Mouse (Mus musculus) left cerebral cortex, postnatal 4 days (tissue): ENCODE measurements around the gene 9130023H24Rik. TPM values are rescaled to one million over a fixed set of nuclear protein-coding genes. Genes with fewer than 3 reads are reported as not detected.

Experiments
- DNase-seq: peaks from one replicate; pipeline ENCODE4 v3.0.0-alpha.2; 2022
- intact Hi-C: fragments of 180-260 bp; cut with DNase I; formaldehyde crosslinking; loops from one replicate; pipeline ENCODE4 v1.15.1; 2025
- total RNA-seq, 2 experiments: library from RNA; stranded (reverse); gene quantifications; 2 replicates each; pipeline ENCODE4 v1.2.3; 2021

The 9130023H24Rik gene
- total RNA-seq: 1 to 10 TPM; 5.0 to 5.2 TPM

DNA sequence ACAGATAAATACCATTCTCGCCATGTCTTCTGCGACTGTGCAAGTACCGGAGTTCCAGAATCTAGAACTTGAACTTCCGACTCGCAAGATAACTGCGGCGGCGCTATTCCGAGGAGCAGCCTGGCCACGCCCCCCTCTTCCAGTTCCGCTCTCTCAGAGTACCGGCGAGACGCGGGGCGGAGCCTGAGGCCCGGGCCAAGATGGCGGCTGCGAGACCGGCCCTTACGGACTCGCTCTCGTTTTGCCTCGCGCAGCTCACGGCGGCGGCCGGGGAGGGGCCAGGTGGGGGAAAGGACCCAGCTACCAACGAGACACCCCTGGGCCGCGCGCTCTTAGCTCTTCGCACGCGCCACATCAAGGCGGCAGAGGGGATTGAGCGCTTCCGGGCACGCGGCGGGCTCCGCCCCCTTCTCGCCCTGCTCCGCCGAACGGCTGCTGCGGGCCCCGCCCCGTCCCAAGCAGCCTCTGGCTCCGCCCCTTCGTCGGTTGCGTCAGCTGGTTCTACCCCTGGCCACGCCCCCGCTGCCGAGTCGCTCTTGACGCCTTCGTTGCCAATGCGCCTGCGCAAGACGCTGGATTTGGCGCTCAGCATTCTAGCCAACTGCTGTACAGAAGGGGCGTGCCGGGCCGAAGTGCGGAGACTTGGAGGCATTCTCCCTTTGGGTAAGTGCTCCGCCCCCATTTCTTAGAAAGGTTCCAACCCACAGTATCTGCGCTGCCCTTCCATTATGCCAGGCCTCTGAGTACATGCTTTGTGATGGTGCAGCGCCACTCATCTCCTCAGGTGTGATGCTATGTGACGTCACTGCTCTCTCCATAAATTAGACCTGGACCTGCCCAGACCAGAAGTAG lies at the start of gene 9130023H24Rik:
Gene 9130023H24Rik, minus strand, starts transcription at position 105 of the 852 bp plus-strand sequence.
- intact Hi-C loops: no loop called here
- peak; percentile 100 for DNase-seq

DNA sequence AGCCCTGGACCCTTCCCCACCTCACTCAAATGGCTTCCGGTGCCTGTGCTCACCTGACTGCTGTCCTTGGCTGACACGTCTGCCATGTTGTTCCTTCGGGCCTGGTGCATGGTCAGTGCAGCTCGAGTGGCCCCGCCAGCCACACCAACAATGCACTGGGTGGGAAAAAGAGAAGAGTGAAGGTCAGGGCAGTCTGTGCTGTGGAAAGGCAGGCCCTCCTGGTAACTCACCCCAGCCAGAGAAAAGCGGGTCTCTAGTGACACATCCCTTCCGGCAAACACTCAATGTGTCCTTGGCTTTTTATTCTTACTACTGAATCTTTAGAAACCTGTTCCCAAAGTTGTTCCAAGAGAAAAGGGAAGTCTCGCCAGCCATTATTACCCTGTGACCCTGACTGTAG lies 47.2 kb upstream of the 9130023H24Rik start:
- intact Hi-C loops: no loop called here
- DNase-seq: no peak

DNA sequence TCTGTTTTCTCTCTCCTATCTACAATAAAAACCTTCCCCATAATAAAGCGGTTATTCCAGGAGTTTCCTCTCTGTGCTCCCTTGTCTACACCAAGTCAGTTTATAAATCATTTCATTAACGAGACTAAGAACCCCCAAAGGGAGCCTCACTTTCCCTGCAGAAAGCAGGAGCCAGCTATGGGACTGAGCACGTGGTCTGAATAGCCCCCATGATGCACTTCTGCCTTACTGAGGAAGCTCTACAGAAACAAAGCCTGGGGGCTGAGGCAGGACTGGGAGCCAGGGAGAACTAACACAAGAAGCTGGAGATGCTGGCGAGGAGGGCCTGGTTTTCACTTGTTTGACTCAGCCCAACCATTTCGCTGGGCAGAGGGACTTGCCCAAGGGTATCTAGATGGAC lies 46.2 kb upstream of the 9130023H24Rik start:
- intact Hi-C loops: no loop called here
- DNase-seq: no peak

DNA sequence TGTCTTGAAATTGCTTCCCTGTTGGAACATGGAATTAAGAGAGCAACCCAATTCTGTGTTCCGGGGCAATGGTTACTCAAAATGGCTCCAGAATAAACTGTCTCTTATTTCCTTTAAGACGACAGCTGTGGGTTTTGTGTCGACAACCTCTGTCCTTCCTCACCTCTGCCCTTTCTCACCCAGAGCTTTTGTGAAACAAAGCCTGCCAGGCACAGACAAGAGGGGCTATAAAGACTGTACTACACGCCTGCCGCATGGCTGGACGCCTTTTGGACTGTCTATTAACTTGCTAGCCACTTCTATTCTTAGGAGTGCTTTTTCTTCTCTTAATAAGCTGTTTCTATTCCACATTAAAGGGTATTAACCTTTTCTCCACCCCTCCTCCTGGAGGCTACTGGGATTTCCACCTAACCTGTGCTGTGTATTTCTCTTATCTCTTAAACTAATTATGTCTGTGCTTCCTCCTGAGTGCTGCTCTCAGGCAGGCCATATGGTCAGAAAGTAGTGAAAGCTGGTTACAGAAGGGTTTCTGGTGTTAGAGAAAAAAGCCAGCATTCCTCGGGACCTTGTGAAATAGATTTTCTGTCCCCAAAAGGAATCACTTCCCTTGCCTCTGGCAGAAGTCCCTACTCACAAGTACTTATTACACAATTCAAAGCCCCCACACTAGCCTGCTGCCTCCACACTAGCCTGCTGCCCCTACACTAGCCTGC lies 44.9 kb upstream of the 9130023H24Rik start:
- intact Hi-C loops: no loop called here
- no peak for DNase-seq

DNA sequence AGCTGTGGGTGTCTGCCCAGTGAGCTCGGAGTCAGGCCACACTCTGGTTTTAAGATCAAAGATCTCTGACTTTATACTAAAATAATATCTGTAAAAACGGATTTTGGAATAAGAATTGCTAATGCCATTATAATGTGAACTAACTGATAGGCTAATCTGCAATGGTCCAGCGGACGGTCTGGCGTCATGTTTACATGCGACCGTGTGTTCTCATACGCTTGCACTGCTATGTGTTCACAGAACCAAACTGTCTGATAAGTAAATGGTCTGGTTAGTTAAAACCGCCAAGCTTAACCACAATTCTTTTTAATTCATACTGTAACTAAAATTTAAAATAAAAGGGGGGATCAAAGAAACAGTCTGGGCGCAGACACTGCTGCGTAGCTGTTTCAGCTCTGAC lies 43.9 kb upstream of the 9130023H24Rik start:
- intact Hi-C loops: no loop called here
- no peak for DNase-seq

DNA sequence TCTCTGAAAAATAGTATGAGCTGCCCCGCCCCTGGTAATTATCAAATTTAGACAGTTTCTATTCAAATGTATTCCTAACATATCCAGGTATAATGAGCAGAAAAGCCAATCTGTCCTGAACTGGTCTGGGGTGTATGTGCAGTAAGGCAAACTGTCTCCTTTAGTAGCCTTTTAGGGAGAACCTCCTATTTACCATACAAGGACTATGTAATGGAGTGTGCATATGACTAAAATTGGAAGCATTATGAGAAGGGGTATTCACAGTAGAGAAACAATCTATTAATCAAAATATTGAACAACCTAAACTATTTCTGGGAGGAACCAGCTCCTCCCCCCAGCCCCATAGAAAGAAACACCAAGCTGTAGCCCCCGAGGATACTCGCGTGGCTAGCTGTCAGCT lies 41.9 kb upstream of the 9130023H24Rik start:
- intact Hi-C loops: no loop called here
- no peak for DNase-seq

DNA sequence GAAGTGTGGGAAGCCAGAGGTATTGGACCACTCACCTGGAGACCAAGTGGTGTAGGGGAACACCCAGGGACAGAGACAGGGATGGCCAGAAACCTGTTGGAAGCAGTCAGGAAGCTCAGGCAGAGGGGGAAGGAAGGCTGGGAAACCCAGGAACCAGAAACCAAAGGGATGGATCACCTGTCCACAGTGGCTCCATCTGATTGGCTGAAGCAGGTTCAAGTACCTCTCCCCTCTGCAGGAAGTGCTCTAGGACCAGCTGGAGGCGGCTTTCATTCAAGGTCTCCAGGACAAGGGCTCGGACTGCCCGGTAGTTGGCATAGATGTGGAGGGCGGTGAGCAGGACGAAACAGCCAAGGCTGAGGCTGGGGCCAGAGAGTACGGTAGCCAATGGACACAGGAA lies 38.2 kb upstream of the 9130023H24Rik start:
- no peak for DNase-seq
- intact Hi-C loops: no loop called here

DNA sequence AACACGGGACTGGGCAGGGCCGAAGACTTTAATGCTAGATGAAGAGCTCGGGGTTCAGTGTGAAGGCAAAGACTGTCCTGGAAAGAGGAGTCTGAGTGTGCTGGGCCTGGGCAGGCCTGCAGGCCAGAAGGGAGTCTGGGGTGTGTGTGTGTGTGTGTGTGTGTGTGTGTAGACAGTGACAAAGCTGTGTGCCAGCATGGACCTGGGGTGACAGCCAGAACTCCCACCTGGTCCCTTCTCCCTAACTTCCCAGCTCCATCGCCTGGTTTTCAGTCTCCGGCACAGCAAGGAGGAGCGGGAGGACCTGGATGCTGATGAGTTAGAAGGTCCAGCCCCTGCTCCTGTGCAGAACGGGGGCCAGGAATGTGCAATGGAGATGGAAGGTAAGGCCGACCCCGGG lies 33.7 kb upstream of the 9130023H24Rik start:
- no peak for DNase-seq
- intact Hi-C loops: no loop called here

DNA sequence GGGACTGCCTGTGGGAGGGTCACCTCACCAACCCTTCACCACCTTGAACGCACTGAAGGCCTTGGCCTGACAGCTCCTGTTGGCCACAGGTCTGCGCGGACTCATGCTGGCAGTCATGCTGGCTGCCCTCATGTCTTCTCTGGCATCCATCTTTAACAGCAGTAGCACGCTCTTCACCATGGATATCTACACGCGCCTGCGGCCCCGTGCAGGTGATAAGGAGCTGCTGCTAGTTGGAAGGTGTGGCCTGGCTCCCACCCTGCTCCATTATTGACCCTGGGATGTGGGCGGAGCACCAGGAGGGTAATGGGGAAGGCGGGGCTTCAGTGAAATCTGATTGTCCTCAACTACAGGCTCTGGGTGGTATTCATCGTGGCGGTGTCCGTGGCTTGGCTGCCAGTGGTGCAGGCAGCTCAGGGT lies 32.6 kb upstream of the 9130023H24Rik start:
- intact Hi-C loops: no loop called here
- DNase-seq: no peak

DNA sequence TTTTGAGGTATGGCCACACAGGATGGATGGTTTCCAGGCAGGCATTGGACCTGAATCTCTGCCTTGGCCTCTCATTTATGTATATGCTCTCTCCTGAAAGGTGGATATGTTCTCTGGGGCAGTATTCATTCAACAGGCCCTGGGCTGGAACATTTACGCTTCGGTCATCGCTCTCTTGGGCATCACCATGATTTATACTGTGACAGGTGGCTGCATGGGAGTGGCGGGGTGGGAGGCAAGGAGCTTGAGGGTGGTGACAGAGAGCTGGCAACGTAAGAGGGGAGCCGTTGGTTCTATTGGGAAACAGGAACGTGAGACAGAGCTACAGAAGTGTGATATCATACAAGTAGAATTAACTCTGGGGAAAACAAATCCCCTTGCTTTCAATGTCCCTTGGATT lies 30.0 kb upstream of the 9130023H24Rik start:
- intact Hi-C loops: no loop called here
- DNase-seq: no peak

DNA sequence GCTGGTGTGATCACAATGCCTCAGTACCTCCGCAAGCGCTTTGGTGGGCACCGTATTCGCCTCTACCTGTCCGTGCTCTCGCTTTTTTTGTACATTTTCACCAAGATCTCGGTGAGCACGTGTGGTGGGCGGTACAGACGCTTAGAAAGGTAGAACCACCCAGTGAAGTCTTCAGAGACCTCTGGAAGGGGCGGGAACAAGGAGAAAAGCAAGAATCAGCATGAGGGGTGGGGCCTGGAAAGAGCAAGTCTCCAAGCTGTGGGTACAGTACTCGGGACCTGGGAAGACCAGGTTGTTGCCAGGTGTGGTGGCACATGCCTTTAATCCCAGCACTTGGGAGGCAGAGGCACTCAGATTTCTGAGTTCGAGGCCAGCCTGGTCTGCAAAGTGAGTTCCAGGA lies 29.6 kb upstream of the 9130023H24Rik start:
- intact Hi-C loops: no loop called here
- no peak for DNase-seq

DNA sequence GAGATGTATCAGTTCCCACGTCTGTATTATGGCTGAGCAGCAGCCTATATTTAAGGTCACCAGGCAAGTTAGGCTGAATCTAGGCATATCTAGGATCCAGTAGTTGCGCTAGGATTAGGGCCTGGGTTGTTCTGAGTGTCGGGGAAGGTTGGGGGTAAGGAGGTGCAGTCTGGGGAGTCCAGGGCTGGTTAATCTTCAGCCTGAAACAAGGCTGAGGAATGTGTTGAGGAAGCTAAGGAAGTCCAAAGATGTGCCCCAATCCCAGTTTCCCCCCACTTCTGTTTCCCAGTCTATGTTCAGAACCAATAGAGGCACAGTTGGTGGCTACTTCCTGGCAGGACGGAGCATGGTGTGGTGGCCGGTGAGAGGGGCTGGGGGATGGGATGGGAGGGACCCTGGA lies 28.2 kb upstream of the 9130023H24Rik start:
- no peak for DNase-seq
- intact Hi-C loops: no loop called here

DNA sequence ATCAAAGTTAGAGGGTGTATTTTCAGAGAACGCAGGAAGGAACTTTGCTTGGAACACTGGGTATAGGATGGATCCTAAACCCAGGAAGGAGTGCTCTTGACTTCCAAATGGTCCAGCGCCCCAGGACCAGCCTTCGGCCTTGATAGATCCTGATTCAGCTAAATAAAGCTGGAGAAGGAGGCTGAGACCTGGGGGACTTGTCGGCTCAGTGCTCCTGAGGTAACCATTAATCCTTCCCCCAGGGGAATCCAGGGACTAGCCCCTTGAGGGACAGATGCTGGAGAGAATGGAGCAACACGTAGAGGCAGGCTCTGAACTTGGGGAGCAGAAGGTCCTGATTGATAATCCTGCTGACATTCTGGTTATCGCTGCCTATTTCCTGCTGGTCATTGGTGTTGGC lies 27.6 kb upstream of the 9130023H24Rik start, which contains the start of gene Slc5a2:
Gene Slc5a2, plus strand, starts transcription at position 247 of the 400 bp plus-strand sequence.
- DNase-seq: no peak
- intact Hi-C loops: no loop called here

DNA sequence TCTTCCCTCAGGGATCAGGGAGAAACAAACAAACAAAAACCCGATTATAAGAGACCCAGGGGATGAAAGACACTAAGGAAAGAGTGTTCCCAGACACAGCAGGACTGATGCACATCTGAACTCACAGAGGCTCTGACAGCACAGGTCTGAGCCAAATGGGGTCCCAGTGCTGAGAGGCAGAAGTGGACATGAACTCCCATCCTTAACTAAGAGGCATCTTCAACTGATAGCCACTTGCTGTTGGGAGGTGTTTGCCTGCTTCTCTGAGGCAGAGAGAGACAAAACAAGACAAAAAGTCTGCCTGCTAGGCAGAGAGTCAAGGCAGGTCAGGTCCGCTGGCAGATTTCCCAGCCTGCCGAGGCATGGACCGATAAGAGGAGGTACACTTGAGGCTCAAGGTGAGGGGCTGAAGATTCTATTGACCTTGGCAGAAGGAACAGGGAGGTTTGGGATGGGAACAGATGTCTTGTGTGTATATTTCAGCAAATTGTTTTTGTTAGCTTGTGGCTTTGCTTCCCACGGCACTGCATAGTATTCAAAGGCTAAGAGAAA lies 19.0 kb upstream of the 9130023H24Rik start:
- intact Hi-C loops: no loop called here

DNA sequence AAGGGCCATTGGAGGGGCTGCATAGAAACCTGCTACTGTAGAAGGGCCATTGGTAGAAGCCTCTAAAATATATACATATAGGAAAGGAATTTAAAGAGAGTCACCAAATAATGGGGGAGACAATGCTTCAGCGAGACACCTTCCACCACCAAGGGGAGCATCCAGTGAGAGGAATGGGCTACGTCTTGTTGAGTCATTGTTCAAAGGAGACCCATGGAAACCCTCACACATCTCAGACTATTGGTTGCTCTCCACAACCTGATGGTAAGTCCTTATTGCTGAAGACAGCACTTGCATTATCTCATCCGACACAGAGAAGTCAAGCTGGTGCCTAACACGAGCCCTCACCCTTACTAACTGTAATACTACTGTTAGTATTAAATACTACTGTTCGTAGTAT lies 17.9 kb upstream of the 9130023H24Rik start:
- no peak for DNase-seq
- intact Hi-C loops: no loop called here

More for the DNA sequence above, 19.0 kb upstream of the 9130023H24Rik start:
- no peak for DNase-seq

DNA sequence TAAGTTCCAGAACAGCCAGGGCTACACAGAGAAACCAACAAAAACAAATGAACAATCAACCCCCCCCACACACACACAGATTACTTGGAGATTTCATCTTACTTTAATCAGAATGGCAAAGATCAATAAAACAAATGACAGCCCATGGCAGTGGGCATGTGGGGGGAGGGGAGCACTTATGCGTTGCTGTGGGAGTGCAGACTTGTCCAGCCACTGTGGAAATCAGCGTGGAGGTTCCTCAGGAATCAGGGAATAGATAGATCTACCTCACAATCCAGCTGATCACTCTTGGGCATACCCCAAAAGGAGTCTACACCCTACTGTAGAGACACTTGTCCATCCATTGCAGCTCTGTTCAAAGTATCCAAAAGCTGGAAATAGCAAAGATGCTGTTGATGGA lies 17.1 kb upstream of the 9130023H24Rik start:
- intact Hi-C loops: no loop called here
- no peak for DNase-seq

DNA sequence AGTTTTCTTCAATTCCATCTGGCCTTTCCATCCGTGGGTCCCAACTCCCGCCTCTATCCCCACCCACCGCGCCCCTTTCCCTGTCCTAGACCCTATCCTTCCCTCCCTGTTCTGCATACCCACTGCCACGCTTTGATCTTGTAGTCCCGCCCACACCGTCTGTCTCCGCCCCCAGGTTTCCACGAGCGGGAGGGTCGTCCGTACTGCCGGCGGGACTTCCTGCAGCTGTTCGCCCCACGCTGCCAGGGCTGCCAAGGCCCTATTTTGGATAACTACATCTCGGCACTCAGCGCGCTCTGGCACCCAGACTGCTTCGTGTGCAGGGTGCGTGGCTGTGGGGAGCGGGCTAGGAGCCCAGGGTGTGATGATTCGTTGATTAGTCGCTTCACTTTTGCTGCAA lies 14.8 kb upstream of the 9130023H24Rik start:
- intact Hi-C loops: no loop called here
- DNase-seq: peak; percentile 48

DNA sequence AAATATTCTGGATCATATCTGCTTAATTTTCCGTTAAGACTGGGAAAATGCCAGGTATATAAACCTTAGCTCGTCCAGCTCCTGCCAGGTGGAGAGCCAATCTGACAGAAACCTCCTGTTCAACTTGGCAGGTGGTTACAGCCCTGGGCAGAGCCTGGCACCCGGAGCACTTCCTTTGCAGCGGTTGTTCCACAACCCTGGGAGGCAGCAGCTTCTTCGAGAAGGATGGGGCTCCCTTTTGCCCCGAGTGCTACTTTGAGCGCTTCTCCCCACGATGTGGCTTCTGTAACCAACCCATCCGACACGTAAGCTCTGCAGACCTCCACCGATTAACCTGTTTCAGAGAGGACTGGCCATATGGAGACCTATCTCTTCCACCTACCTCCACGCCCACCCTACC lies 14.1 kb upstream of the 9130023H24Rik start:
- no peak for DNase-seq
- intact Hi-C loops: no loop called here

DNA sequence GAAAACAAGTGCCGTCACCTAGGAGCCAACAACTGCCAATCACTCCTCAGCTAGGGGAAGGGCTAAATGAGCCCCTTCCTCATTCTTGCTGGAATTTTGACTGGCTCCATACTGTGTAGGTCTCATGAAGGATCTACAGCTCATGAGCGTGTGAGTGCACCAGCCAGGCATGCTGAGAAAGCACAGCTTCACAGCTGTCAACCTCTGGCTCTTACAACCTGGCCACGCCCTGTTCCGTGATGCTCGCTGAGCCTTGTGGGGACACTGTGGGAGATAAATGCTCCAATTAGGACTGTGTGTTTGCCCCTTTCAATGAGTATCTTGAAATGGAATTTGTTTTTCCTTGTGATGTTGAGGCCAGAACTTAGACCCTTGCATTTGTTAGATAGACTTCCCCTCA lies 12.2 kb upstream of the 9130023H24Rik start:
- intact Hi-C loops: loop anchor here (5.0 to 10.0 kb wide), 3 partner anchors 97 to 442 kb away; partner anchors contain the start of gene Rgs10
- no peak for DNase-seq

DNA sequence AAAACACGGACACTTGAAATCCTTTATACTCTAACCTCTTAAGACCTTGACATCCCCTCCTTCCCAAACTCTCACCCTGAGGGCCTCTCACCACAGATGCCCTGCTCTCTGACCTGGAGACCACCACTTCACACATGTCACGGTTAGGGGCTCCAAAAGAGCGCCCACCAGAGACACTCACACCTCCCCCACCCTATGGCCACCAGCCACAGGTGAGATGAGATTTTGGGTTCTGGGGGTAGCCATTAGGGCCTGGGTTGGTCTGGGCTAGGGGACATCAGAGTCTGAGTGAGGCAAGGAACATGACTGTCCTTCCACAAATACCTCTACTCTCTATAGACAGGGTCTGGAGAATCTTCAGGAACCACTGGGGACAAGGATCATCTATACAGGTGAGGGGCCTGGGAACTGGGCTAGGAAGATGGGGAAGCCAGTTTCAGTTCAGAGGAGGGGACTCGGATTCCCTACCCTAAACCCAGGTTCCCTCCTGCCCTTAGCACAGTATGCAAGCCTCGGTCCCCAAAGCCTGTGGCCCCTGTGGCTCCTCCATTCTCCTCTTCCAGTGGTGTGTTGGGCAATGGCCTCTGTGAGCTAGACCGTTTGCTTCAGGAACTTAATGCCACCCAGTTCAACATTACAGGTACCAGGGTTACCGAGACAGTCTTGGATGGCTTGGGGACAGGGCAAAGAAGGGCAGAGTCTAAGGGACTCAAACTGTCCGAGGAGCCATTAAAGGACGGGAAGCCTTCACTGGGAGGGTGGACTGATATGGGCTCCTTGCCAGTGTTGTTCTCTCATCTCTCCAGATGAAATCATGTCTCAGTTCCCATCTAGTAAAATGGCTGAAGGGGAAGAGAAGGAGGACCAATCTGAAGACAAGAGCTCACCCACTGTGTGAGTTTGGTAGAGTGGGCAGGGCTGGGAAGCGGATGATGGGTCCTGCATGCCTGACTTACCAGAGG lies 10.5 kb upstream of the 9130023H24Rik start:
- no peak for DNase-seq
- intact Hi-C loops: loop anchor here (5.0 to 10.0 kb wide), 3 partner anchors 99 to 444 kb away; partner anchors contain the start of gene Rgs10
